Mouse (Mus musculus) C2C12 (cell line): ENCODE results near the gene Defb23.

Experiments used
- CTCF ChIP-seq: IDR thresholded peaks from one replicate; pipeline ENCODE4 v1.5.1; 2011; ENCODE audit not compliant: control insufficient read depth, insufficient read depth, insufficient read length
- MAX ChIP-seq: IDR thresholded peaks from one replicate; pipeline ENCODE4 v1.6.1; 2011; ENCODE audit warnings: mild to moderate bottlenecking, control low read depth
- MYOG ChIP-seq: IDR thresholded peaks from one replicate; pipeline ENCODE4 v1.6.1; 2011; ENCODE audit not compliant: control insufficient read depth, insufficient read length; ENCODE audit errors: extremely low read depth

DNA sequence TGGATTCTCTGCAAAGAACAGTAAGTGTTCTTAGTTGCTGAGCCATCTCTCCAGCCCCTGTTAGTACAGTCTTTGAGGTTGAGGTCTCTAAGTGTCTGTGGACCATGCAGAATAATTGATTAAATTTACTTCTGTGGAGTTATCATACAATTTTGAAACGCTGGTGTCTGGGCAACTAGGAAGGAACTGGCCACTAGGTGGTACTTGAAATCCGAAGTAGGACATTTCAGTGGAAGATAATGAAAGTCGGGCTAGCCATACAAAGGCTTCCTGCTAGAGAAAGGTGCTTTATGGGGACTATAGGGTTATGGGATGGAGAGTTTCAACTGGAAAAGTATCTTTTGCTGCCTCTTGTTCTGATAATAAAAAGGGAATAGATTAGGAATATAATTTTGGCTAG, 8.0 kb upstream of the Defb23 start:
- no peak for TF ChIP-seq CTCF
- TF ChIP-seq MYOG: no peak
- no peak for TF ChIP-seq MAX
